Mouse (Mus musculus) lung, embryonic 14.5 days (tissue): ENCODE measurements around the gene Krtcap2. TPM values are rescaled to one million over a fixed set of nuclear protein-coding genes. Genes with fewer than 3 reads are reported as not detected.
A peak's percentile ranks its signal among the peaks of the same experiment; 100 is the strongest.

Experiments used
- ATAC-seq: fragments of 200-750 bp; cut with Nextera tagmentation; 2 replicates; pipeline ENCODE4 v1.8.0; 2017; ENCODE audit warnings: mild to moderate bottlenecking, moderate TSS enrichment, moderate library complexity; ENCODE audit not compliant: insufficient read depth
- DNase-seq: peaks from one replicate; pipeline ENCODE4 v3.0.0-alpha.2; 2015
- H3K27ac ChIP-seq: fragments of 300-500 bp; sonication (generic); 2 replicates; pipeline ENCODE4 v1.5.1; 2014; ENCODE audit warnings: low read depth, mild to moderate bottlenecking, moderate library complexity
- H3K27me3 ChIP-seq: fragments of 300-500 bp; sonication (generic); 2 replicates; pipeline ENCODE4 v1.6.1; 2014; ENCODE audit warnings: low read length, control low read depth; ENCODE audit not compliant: insufficient read depth
- H3K36me3 ChIP-seq: fragments of 300-500 bp; sonication (generic); 2 replicates; pipeline ENCODE4 v1.6.1; 2014; ENCODE audit warnings: control low read depth; ENCODE audit not compliant: insufficient read depth
- H3K4me1 ChIP-seq: fragments of 300-500 bp; sonication (generic); 2 replicates; pipeline ENCODE4 v1.6.1; 2014; ENCODE audit warnings: antibody characterized with exemption, control low read depth; ENCODE audit not compliant: insufficient read depth
- H3K4me2 ChIP-seq: fragments of 300-500 bp; sonication (generic); 2 replicates; pipeline ENCODE4 v1.6.1; 2014; ENCODE audit warnings: mild to moderate bottlenecking
- H3K4me3 ChIP-seq: fragments of 300-500 bp; sonication (generic); 2 replicates; pipeline ENCODE4 v1.5.1; 2014; ENCODE audit warnings: low read depth, low read length
- H3K9ac ChIP-seq: fragments of 300-500 bp; sonication (generic); 2 replicates; pipeline ENCODE4 v1.6.1; 2014
- H3K9me3 ChIP-seq: fragments of 300-500 bp; sonication (generic); 2 replicates; pipeline ENCODE4 v1.6.1; 2016; ENCODE audit warnings: low read depth, low read length, control low read depth
- CTCF ChIP-seq: IDR thresholded peaks from 2 replicates; pipeline ENCODE4 v1.5.1; 2016; ENCODE audit warnings: antibody characterized with exemption, low read depth
- WGBS: fragments of 180-500 bp; shearing (Covaris S2); extraction: QIAGEN DNeasy Blood & Tissue Kit; methylation state at CpG from one replicate; pipeline ENCODE4 v1.1.7; 2014; 5-methylcytosine and 5-hydroxymethylcytosine counted together
- polyA plus RNA-seq: library from polyadenylated mRNA; unstranded; fragments of >200 nt; fragmentation: Nextera tagmentation; extraction: Ambion mirVana; gene quantifications from 2 replicates; pipeline ENCODE4 v1.2.1, GENCODE M21; 2014

Gene Krtcap2
- polyA plus RNA-seq, 1 experiment from 2014 or later, result 293 TPM

DNA sequence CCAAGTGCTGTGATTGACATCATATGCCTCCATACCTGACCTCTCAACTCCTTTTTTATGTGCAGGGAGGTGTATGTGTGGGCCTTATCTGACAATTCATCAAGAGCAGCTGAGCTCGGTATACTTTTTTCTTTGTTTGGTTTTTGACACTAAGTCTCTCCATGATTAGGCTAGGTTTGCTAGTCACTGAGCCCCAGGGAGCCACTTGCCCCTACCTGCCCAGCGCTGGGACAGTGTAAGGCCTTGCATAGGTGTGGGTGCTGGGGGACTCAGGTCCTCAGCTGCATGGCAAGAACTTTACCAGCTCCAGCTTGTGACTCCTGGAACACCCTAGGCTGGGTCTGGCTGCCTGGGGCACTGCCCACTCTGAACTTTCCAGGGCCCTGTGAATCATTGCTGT is 39.1 kb upstream of the Krtcap2 start:
- H3K4me2 ChIP-seq, result no peak overlapping the region
- no peak for ATAC-seq
- 70% methylated on average over 2 of the region's 2 CpGs for WGBS
- no peaks in the 10 kb centered on the region for H3K27me3 ChIP-seq
- H3K9ac ChIP-seq, result no peak overlapping the region
- peaks cover 64% of the 10 kb centered on the region for H3K36me3 ChIP-seq
- no peaks in the 10 kb centered on the region for H3K9me3 ChIP-seq
- H3K4me3 ChIP-seq, result no peak overlapping the region
- no peak for DNase-seq
- no peak for TF ChIP-seq CTCF
- H3K4me1 ChIP-seq, result peaks cover 5% of the 10 kb centered on the region; the same call in 1 of the 2 replicates
- no peak overlapping the region for H3K27ac ChIP-seq

DNA sequence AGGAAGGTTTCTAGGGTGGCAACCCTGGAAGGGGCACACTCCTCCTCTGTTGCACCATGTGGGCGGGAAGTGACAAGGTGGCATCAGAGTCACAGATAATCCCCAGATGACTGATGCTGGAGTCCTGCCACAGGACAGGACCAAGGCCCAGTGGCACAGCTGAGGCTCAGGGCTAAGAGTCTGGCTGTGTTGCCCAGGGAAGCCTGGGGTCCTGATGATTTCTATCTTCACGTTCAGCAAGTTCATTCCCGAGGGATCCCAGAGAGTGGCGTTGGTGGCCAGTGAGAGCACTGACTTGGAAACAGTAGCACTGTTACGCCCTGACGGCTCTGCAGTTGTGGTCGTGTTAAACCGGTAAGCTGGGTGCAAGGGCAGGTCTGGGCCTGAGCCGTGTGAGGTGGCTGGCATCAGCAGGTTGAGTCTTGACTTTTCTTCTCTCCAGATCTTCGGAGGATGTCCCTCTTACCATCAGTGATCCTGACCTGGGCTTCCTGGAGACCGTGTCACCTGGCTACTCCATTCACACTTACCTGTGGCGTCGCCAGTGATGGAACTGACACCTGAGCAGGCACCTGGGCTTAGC is 37.6 kb upstream of the Krtcap2 start:
- no peak overlapping the region for H3K4me3 ChIP-seq
- H3K4me1 ChIP-seq, result peaks cover 7% of the 10 kb centered on the region; the same call in 1 of the 2 replicates
- ATAC-seq (no peak), DNase-seq (no peak)
- no peaks in the 10 kb centered on the region for H3K27me3 ChIP-seq
- H3K9ac ChIP-seq, result no peak overlapping the region
- 88% methylated on average over 13 of the region's 13 CpGs for whole genome bisulfite sequencing
- peaks cover 65% of the 10 kb centered on the region for H3K36me3 ChIP-seq
- H3K27ac ChIP-seq, result no peak overlapping the region
- no peak overlapping the region for H3K4me2 ChIP-seq
- TF ChIP-seq CTCF, result no peak
- H3K9me3 ChIP-seq, result no peaks in the 10 kb centered on the region

- 0 out of 2 replicates have a peak, but pooled peaks cover 4% of the 10 kb centered on the region for H3K4me1 ChIP-seq
- no peak for TF ChIP-seq CTCF
- DNase-seq, result no peak
- H3K36me3 ChIP-seq, result peaks cover 65% of the 10 kb centered on the region
- no peak overlapping the region for H3K4me3 ChIP-seq
- no peak for ATAC-seq
- H3K9ac ChIP-seq, result no peak overlapping the region
- no peaks in the 10 kb centered on the region for H3K9me3 ChIP-seq
- no peak overlapping the region for H3K27ac ChIP-seq
- 82% methylated on average over 6 of the region's 6 CpGs for WGBS
- no peak overlapping the region for H3K4me2 ChIP-seq
- H3K27me3 ChIP-seq, result no peaks in the 10 kb centered on the region
These were observed 37.0 kb upstream of the Krtcap2 start for GRCm38 (mm10) chr3:89208736-89209135.

DNA sequence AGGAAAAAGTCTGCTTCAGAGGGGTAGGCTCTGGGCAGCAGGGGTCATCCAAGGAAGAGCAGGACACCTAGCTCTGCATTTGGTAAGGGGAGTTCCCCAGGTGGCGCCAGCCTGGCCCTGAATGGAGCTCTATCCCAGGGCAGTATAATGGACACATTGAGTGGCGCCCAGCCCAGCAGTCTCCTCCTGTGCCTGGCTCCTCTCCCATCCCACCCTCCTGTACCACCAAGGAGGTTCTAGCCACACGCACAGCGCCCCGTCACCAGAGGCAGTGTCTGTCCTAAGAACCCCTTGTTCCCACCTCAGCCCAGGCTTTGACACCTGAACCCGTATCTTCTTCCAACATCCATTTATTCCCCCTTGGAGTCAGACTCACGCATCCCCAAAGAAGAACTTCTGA is 36.0 kb upstream of the Krtcap2 start:
- 90% methylated on average over 7 of the region's 7 CpGs for WGBS
- no peaks in the 10 kb centered on the region for H3K27me3 ChIP-seq
- H3K4me1 ChIP-seq, result 0 out of 2 replicates have a peak, but pooled peaks cover 4% of the 10 kb centered on the region
- ATAC-seq, result no peak
- no peak for DNase-seq
- no peak overlapping the region for H3K9ac ChIP-seq
- H3K36me3 ChIP-seq, result peaks cover 65% of the 10 kb centered on the region
- H3K4me3 ChIP-seq, result no peak overlapping the region
- no peak overlapping the region for H3K4me2 ChIP-seq
- no peaks in the 10 kb centered on the region for H3K9me3 ChIP-seq
- H3K27ac ChIP-seq, result no peak overlapping the region
- no peak for TF ChIP-seq CTCF

GRCm38 (mm10) chr3:89210162-89210561 is 35.6 kb upstream of the Krtcap2 start:
- H3K4me1 ChIP-seq, result peaks cover 5% of the 10 kb centered on the region
- TF ChIP-seq CTCF, result no peak
- H3K4me3 ChIP-seq, result no peak overlapping the region
- no peak overlapping the region for H3K4me2 ChIP-seq
- H3K27ac ChIP-seq, result no peak overlapping the region
- H3K9ac ChIP-seq, result no peak overlapping the region
- DNase-seq (peak; percentile 27), ATAC-seq (no peak)
- H3K9me3 ChIP-seq, result no peaks in the 10 kb centered on the region
- no peaks in the 10 kb centered on the region for H3K27me3 ChIP-seq
- peaks cover 65% of the 10 kb centered on the region for H3K36me3 ChIP-seq
- WGBS, result 73% methylated on average over 13 of the region's 13 CpGs

DNA sequence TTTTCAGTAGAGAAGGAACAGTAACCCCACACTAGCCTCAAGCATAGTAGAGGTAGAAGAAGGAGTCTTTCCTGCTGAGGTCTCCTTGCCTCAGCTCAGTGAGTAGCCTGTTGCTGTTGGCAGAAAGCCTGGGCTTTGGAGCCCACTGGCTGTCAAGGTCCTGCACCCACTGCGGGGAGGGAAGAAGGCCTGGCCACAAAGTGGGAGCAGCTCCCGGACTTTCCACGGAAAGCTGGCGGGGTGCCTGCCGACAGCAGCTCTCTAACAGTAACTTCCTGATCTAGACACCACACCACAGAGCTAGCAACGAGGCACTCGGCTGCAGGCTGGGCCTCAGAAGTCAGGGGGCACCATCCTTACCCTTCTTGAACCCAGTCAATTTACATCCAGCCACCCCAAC is 35.0 kb upstream of the Krtcap2 start:
- no peaks in the 10 kb centered on the region for H3K27me3 ChIP-seq
- H3K4me2 ChIP-seq, result no peak overlapping the region
- no peak overlapping the region for H3K9ac ChIP-seq
- H3K9me3 ChIP-seq, result no peaks in the 10 kb centered on the region
- peaks cover 10% of the 10 kb centered on the region for H3K4me1 ChIP-seq
- ATAC-seq (no peak), DNase-seq (no peak)
- H3K27ac ChIP-seq, result no peak overlapping the region
- TF ChIP-seq CTCF, result no peak
- no peak overlapping the region for H3K4me3 ChIP-seq
- peaks cover 60% of the 10 kb centered on the region for H3K36me3 ChIP-seq
- WGBS, result 73% methylated on average over 7 of the region's 7 CpGs

DNA sequence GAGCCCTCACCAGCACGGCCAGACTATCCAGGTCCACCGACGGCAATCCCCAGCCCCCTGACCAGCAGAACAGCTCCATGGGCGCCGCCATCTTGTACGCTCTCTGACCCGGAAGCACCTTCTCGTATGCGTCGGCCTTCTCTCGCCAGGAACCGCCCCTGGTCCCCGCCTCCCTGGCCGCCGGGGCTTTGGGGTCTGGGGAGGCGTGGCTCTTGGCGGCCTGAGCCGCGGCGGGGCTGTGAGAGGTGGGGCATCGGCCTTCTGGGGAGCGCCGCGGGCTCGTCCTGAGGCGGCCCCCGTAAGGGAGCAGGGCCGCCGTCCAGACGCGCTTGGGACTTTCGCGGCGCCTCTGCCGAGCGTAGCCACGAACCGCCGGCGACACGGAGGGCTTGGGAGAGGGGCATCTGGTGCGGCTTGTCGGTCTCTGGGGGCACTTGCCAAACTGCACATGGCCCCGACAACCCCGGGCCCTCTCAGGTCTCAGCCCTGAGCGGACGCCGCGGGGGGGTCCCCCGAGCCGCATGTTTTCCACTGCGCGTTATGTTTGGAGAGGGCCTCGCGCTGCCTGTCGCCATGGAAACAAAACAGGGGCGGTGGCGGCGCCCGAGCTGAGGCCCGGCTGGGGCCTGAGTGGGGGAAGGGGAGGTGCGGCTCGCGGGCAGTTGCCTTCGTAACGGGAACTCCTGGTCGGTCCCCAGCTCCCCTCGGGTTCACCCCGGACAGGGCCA is 31.8 kb upstream of the Krtcap2 start:
- H3K9me3 ChIP-seq, result no peaks in the 10 kb centered on the region
- H3K9ac ChIP-seq, result peak overlapping the region; percentile 72
- under 1% methylated on average over 69 of the region's 69 CpGs for WGBS
- H3K4me2 ChIP-seq, result peak overlapping the region; percentile 90
- TF ChIP-seq CTCF, result no peak
- peaks cover 27% of the 10 kb centered on the region for H3K36me3 ChIP-seq
- peak overlapping the region; percentile 77 for H3K4me3 ChIP-seq
- no peaks in the 10 kb centered on the region for H3K27me3 ChIP-seq
- H3K4me1 ChIP-seq, result peaks cover 16% of the 10 kb centered on the region
- ATAC-seq (peak; percentile 89), DNase-seq (peak; percentile 98)
- H3K27ac ChIP-seq, result peak overlapping the region; percentile 98
